Comparison of ENCODE assay signal across 8 mouse cellular contexts in genomic region chr9:110131525-110132197, GRCm38 (mm10). TPM values are rescaled to one million over a fixed set of nuclear protein-coding genes. Genes with fewer than 3 reads are reported as not detected.
A peak's percentile ranks its signal among the peaks of the same experiment; 100 is the strongest.
DNase-seq lines count a peak whose midpoint lies in the region; ATAC-seq lines count a peak whose summit lies in the region.

No protein-coding gene starts in this region.

- H3K9ac ChIP-seq in hindbrain, embryonic 14.5 days, result peak overlapping the region; percentile 92

- H3K4me2 ChIP-seq in hindbrain, embryonic 14.5 days (replicated peaks), result peak overlapping the region; percentile 66

- DNase-seq in R1 (ENCODE audit: low read depth, low spot score), result peak; percentile 98
- DNase-seq in cerebellum, postnatal 25 days, result peak; percentile 99 to 100
- peak; percentile 97 to 99 for DNase-seq in frontal cortex, postnatal 25 days (ENCODE audit: low spot score in 2 of 2)
- DNase-seq in hindbrain, embryonic 14.5 days (ENCODE audit: low spot score), result peak; percentile 99
- peak; percentile 98 to 99 for DNase-seq in layer of hippocampus, postnatal 36 days
- peak; percentile 100 for DNase-seq in lung, postnatal 36 days
- peak; percentile 99 for DNase-seq in retina, postnatal 1 day
- peak; percentile 96 to 99 for DNase-seq in urinary bladder, adult 18-20 months (ENCODE audit: low spot score in 2 of 2)

- H3K27me3 ChIP-seq in hindbrain, embryonic 14.5 days (ENCODE audit: control insufficient read depth, insufficient read depth, low read length), result no peaks in the 10 kb centered on the region

- H3K27ac ChIP-seq in hindbrain, embryonic 14.5 days, result peak overlapping the region; percentile 93

- H3K4me3 ChIP-seq in hindbrain, embryonic 14.5 days (replicated peaks; ENCODE audit: low read length), result peak overlapping the region; percentile 90

- H3K9me3 ChIP-seq in hindbrain, embryonic 14.5 days (ENCODE audit: control insufficient read depth, low read length), result no peaks in the 10 kb centered on the region

- 1% methylated on average over 61 of the region's 64 CpGs for WGBS in hindbrain, embryonic 14.5 days

- peaks cover 32% of the 10 kb centered on the region for H3K4me1 ChIP-seq in hindbrain, embryonic 14.5 days (replicated peaks; ENCODE audit: control insufficient read depth, insufficient read depth, low read length)

- peak; percentile 95 for ATAC-seq in hindbrain, embryonic 14.5 days (ENCODE audit: low FRiP score)

- H3K36me3 ChIP-seq in hindbrain, embryonic 14.5 days (replicated peaks; ENCODE audit: control insufficient read depth, insufficient read depth), result peaks cover 18% of the 10 kb centered on the region

RNA-seq across cellular contexts. Expression of gene Dhx30, which starts 14.0 kb away (rescaled TPM):
- 153 and 155 TPM in 2 replicates for polyA plus RNA-seq in hindbrain, embryonic 14.5 days (2014; fragmentation: Nextera tagmentation; extraction: Ambion mirVana)
- total RNA-seq in layer of hippocampus, postnatal 36 days (2021), result 100 to 1,000 TPM; 154 to 159 TPM

RNA-seq across cellular contexts. Expression of gene Smarcc1, which starts 14.2 kb away (rescaled TPM):
- polyA plus RNA-seq in hindbrain, embryonic 14.5 days (2014; fragmentation: Nextera tagmentation; extraction: Ambion mirVana), result 98.6 and 98.7 TPM in 2 replicates
- total RNA-seq in layer of hippocampus, postnatal 36 days (2021), result 10 to 100 TPM; 60.7 to 67.9 TPM

Comparison
In these comparisons a context has a peak if more than half of its experiments do, and no peak if none do; other contexts are left out.
1. Peak in every context shown above with its lines: DNase-seq, ATAC-seq, H3K4me3 ChIP-seq and H3K27ac ChIP-seq.